Mouse (Mus musculus) forebrain, embryonic 15.5 days (tissue): ENCODE data around the gene Brd3. TPM values are rescaled to one million over a fixed set of nuclear protein-coding genes. Genes with fewer than 3 reads are reported as not detected.

Experiments
- ATAC-seq: fragments of 200-750 bp; cut with Nextera tagmentation; replicated peaks from 2 replicates; pipeline ENCODE4 v1.8.0; 2017; ENCODE audit warnings: mild to moderate bottlenecking, moderate TSS enrichment, moderate library complexity
- H3K27ac ChIP-seq: fragments of 300-500 bp; sonication (generic); replicated peaks from 2 replicates; pipeline ENCODE4 v1.5.1; 2015; ENCODE audit warnings: mild to moderate bottlenecking, inconsistent platforms
- H3K27me3 ChIP-seq: fragments of 300-500 bp; sonication (generic); 2 replicates; pipeline ENCODE4 v1.6.1; 2015; ENCODE audit warnings: inconsistent platforms
- H3K36me3 ChIP-seq: fragments of 300-500 bp; sonication (generic); 2 replicates; pipeline ENCODE4 v1.6.1; 2015; ENCODE audit warnings: mild to moderate bottlenecking, inconsistent platforms
- H3K4me1 ChIP-seq: fragments of 300-500 bp; sonication (generic); 2 replicates; pipeline ENCODE4 v1.6.1; 2015; ENCODE audit warnings: inconsistent platforms
- H3K4me2 ChIP-seq: fragments of 300-500 bp; sonication (generic); replicated peaks from 2 replicates; pipeline ENCODE4 v1.6.1; 2015; ENCODE audit warnings: mild to moderate bottlenecking, inconsistent platforms
- H3K4me3 ChIP-seq: fragments of 300-500 bp; sonication (generic); 2 replicates; pipeline ENCODE4 v1.5.1; 2015; ENCODE audit warnings: mild to moderate bottlenecking, inconsistent platforms
- H3K9ac ChIP-seq: fragments of 300-500 bp; sonication (generic); replicated peaks from 2 replicates; pipeline ENCODE4 v1.6.1; 2015; ENCODE audit warnings: mild to moderate bottlenecking, inconsistent platforms
- H3K9me3 ChIP-seq: fragments of 300-500 bp; sonication (generic); 2 replicates; pipeline ENCODE4 v1.6.1; 2016; ENCODE audit warnings: inconsistent platforms
- WGBS: fragments of 180-500 bp; shearing (Covaris S2); methylation state at CpG from one replicate; pipeline ENCODE4 v1.1.7; 2015; ENCODE audit warnings: mixed read lengths; 5-methylcytosine and 5-hydroxymethylcytosine counted together
- polyA plus RNA-seq: library from polyadenylated mRNA; unstranded; fragments of >200 nt; fragmentation: Nextera tagmentation; extraction: Ambion mirVana; gene quantifications from 2 replicates; pipeline ENCODE4 v1.2.1, GENCODE M21; 2015

Brd3 gene
- polyA plus RNA-seq, 1 experiment from 2014 or later: 142 TPM

DNA sequence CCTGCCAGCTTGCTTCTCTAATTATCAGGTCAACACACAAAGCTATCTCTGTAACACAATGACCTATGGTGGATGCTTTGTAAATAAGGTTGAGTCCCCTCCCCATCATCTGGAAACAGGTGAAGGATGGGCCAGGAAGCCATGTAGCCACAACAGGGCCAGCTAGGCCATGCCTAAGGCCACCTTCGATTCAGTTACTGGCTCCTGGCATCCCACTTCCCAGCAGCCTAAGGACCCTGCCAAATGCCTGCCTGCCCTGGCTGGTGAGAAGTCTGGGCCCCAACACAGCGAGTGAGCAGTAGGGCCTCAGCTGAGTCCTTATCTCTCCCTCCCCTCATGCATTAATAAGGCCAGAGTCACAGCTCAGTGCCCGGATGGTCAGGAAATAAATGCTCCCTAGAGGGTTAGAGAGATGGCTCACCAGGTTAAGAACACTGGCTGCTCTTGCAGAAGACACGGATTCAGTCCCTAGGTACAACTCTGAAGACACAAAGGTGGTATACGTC lies 89.8 kb downstream of the Brd3 start:
- H3K4me1 ChIP-seq: peaks cover 61% of the 10 kb centered on the region
- H3K9me3 ChIP-seq: no peaks in the 10 kb centered on the region
- WGBS: 69% methylated on average over 5 of the region's 5 CpGs
- no peak overlapping the region for H3K4me3 ChIP-seq
- H3K9ac ChIP-seq: no peak overlapping the region
- no peaks in the 10 kb centered on the region for H3K27me3 ChIP-seq
- no peak overlapping the region for H3K4me2 ChIP-seq
- H3K36me3 ChIP-seq: no peaks in the 10 kb centered on the region
- no peak for ATAC-seq
- no peak overlapping the region for H3K27ac ChIP-seq

DNA sequence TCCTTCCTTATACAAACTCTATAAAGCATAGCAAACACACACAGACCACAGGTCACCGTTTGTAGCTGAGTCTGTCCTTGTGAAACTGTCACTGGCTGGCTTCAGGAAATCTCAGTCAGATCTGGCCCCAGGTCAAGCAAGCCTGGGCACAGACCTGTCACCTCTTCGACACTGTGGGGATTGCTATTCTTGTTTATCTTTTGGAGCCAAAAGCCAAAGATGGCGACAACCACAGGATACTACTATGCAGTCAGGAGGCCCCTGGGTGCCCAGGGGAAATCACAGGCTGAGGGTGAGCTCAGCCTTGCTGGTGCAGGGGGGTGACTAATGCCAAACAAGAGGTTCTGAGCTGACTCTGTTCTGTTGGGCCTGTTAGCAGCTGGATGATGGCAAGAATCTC lies 91.0 kb downstream of the Brd3 start:
- no peak for ATAC-seq
- 65% methylated on average over 3 of the region's 3 CpGs for WGBS

DNA sequence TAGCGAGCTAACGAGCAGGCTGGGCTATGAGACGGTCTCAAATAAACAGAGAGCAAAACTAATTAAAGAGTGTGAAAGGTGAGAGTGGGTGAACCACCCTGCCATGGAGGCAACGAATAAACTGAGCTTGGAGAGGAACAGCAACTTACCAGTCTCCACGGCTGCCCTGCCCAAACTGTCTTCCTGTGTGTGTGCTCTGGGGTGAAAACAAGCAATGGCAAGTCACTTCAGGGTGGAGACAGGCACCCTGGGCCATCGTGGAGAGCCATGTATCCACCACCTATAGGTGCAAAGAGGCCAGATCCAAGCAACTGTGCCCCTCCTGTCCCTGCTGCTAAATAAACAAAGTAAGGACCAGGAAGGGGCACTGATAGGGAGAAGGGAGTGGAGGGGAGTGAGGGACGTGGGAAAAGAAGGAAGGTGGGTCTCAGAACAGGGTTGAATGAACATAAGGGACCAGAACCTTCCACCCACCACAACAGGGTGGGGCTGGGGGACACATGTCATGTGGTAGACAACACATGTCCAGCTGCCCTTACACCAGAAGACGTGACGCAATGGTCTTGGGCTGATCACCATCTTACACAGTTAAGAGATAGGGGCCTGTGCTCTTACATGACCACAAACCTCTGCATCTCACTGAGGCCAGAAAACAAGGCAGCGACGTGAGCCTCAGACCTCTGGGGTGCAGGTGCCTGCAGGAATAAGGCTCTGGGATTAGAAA lies 92.2 kb downstream of the Brd3 start:
- H3K9me3 ChIP-seq: no peaks in the 10 kb centered on the region
- no peak for ATAC-seq
- 60% methylated on average over 11 of the region's 11 CpGs for WGBS
- no peaks in the 10 kb centered on the region for H3K36me3 ChIP-seq
- H3K27me3 ChIP-seq: no peaks in the 10 kb centered on the region
- H3K27ac ChIP-seq: peak overlapping the region; percentile 47
- no peak overlapping the region for H3K4me2 ChIP-seq
- H3K4me3 ChIP-seq: no peak overlapping the region
- H3K4me1 ChIP-seq: peaks cover 65% of the 10 kb centered on the region
- no peak overlapping the region for H3K9ac ChIP-seq

More for the DNA sequence above, 91.0 kb downstream of the Brd3 start:
- Histone ChIP-seq H3K9ac (no peak overlapping the region), H3K4me1 (peaks cover 63% of the 10 kb centered on the region), H3K4me2 (no peak overlapping the region), H3K36me3 (no peaks in the 10 kb centered on the region), H3K9me3 (no peaks in the 10 kb centered on the region), H3K27ac (no peak overlapping the region), H3K27me3 (no peaks in the 10 kb centered on the region), H3K4me3 (no peak overlapping the region)

DNA sequence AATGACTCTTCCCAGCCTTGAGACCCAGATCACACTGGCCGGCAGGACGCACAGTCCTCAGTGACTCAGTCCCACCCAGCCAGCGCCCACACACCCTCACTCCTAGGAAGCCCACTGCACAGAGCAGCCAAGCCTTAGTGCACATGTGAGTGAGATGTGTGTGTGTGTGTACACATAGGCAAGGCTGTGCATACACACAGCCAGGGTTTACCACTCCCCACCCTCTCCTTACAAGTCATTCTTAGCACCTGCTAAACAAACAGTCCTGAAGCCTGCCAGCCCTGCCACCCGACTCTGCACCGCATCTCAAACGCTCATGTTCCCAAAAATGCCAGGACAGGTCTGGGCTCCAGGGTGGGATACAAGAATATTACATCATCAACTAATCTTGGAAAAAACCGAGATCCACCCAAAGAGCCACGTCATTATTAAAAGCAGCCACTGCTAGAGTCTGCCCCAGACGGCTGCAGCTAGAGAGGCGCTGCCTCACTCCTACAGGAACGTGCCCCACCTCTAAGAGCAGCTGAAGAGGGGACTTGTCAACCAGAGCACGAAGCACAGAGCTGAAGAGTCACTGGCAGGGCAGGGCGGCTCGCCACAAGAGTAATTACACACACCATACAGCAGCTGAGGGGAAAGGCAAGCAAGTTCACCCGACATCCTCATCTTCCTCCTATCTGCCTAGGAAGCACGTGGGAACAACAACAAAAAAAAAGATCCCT lies 93.4 kb downstream of the Brd3 start:
- no peaks in the 10 kb centered on the region for H3K36me3 ChIP-seq
- H3K27ac ChIP-seq: peak overlapping the region; percentile 47
- peak; percentile 64 for ATAC-seq
- no peaks in the 10 kb centered on the region for H3K27me3 ChIP-seq
- no peak overlapping the region for H3K9ac ChIP-seq
- peak overlapping the region; percentile 27 for H3K4me2 ChIP-seq
- 7% methylated on average over 16 of the region's 16 CpGs for WGBS
- H3K4me3 ChIP-seq: no peak overlapping the region
- H3K4me1 ChIP-seq: peaks cover 60% of the 10 kb centered on the region
- no peaks in the 10 kb centered on the region for H3K9me3 ChIP-seq

DNA sequence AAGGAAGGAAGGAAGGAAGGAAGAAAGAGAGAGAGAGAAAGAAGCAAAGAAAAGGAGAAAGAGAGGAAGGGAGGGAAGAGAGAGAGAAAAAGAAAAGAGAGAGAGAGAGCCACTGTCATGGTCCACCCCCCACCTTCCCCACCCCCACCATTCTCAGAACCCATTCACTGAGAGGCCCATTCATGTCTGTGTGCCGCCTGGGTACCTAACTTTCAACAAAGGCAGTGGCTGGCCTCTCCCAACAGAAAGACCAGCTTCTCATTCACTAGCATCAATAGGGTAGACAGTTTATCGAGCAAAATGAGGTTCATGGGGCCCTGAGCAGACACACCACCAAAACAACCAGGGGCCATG lies 93.9 kb downstream of the Brd3 start:
- no peaks in the 10 kb centered on the region for H3K36me3 ChIP-seq
- no peaks in the 10 kb centered on the region for H3K9me3 ChIP-seq
- H3K9ac ChIP-seq: no peak overlapping the region
- H3K4me3 ChIP-seq: no peak overlapping the region
- no peak overlapping the region for H3K4me2 ChIP-seq
- 6% methylated on average over 2 of the region's 2 CpGs for WGBS
- H3K4me1 ChIP-seq: peaks cover 56% of the 10 kb centered on the region
- ATAC-seq: no peak
- no peaks in the 10 kb centered on the region for H3K27me3 ChIP-seq
- peak overlapping the region; percentile 47 for H3K27ac ChIP-seq

DNA sequence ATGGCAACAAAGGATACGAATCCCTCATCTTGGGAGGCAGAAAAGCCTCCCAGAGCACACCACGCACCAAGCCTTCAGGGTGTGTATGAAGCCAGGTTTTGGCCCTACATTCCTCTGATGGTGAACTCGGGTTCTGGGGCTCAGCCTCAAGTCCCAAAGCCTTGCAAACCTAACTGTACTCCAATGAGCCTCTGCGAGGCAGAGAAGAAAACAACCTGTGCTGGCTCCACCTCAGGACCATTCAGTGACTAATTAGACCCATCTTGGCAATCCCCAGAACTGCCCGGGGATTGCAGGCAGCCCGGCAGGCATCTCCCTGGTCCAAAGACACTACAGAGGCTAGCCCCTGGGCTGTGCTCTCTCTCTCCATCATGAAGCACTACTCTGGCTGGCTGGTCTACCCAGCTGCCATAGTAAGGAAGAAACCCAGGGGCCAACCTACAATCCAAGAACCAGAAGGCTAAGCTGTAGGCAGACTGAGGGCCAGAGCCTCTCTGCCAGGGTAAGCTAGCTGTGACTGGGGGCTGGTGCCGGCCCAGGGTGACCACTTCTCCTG lies 95.1 kb downstream of the Brd3 start:
- no peak for ATAC-seq

DNA sequence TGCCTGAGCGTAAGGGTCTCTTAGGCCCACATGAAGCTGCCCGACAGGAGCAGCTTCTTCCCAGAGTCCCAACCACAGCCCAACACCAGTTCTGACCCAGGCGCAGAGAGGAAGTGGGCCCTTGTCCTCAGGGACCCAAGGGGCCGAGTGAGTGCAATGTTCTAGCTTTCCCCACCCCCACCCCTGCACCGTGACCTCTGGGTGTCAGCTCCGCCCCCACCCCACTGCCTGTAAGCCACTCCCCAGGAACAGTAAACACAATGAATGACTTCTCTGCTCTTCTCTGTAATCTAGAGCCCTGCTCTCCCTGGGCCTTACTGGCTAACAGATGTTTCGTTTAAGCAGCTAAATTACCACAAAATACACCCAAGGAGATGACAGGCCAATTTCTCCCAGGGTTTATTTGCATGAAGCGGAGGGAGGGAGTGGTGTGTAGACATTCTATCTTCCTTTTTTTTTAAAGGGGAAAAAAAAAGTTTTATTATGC lies 95.7 kb downstream of the Brd3 start:
- H3K9me3 ChIP-seq: no peaks in the 10 kb centered on the region
- no peak; the same call in 1 of the 2 replicates for ATAC-seq
- no peaks in the 10 kb centered on the region for H3K27me3 ChIP-seq
- H3K4me1 ChIP-seq: peaks cover 55% of the 10 kb centered on the region
- H3K4me3 ChIP-seq: no peak overlapping the region
- peak overlapping the region; percentile 82 for H3K27ac ChIP-seq
- no peak overlapping the region for H3K4me2 ChIP-seq
- H3K36me3 ChIP-seq: no peaks in the 10 kb centered on the region
- H3K9ac ChIP-seq: no peak overlapping the region
- WGBS: 25% methylated on average over 8 of the region's 8 CpGs

More for the DNA sequence above, 95.1 kb downstream of the Brd3 start:
- Histone ChIP-seq H3K9me3 (no peaks in the 10 kb centered on the region), H3K27ac (peak overlapping the region; percentile 82), H3K27me3 (no peaks in the 10 kb centered on the region), H3K4me3 (no peak overlapping the region), H3K9ac (no peak overlapping the region), H3K4me1 (peaks cover 55% of the 10 kb centered on the region), H3K36me3 (no peaks in the 10 kb centered on the region), H3K4me2 (no peak overlapping the region)
- WGBS: 9% methylated on average over 7 of the region's 7 CpGs

DNA sequence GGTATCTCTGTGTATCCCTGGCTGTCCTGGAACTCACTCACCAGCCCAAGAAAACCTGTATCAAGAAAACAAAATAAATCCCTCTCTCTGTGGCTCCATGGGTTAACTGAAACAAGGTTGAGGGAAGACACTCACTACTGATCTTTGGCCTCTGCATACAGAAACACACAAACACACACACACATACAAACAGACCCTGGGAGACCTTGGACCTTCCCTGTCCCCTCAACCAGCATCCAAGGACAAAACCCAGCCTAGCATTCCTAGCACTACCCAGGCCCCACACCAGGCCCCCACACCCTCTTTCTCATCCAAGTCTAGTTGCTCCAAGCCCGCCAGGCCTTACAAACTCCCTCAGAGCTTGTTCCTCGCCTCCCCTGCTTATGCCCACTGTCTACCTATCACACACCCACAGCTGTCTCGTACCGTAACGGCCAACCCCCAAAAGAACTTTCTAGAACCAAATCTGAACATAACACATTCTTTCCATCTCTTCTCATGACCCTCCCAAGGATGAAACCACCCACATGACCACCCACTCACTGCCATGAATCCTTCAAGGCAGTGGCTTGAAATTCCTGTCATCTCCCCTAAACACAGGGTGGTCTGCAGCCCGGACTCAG lies 96.8 kb downstream of the Brd3 start:
- Histone ChIP-seq H3K4me1 (peaks cover 49% of the 10 kb centered on the region), H3K27ac (0 out of 2 replicates have a peak overlapping the region, but pooled peaks have one; percentile 82), H3K4me2 (no peak overlapping the region), H3K27me3 (no peaks in the 10 kb centered on the region), H3K9me3 (no peaks in the 10 kb centered on the region), H3K9ac (no peak overlapping the region), H3K36me3 (no peaks in the 10 kb centered on the region), H3K4me3 (no peak overlapping the region)
- 86% methylated on average over 6 of the region's 6 CpGs for WGBS
- ATAC-seq: no peak

DNA sequence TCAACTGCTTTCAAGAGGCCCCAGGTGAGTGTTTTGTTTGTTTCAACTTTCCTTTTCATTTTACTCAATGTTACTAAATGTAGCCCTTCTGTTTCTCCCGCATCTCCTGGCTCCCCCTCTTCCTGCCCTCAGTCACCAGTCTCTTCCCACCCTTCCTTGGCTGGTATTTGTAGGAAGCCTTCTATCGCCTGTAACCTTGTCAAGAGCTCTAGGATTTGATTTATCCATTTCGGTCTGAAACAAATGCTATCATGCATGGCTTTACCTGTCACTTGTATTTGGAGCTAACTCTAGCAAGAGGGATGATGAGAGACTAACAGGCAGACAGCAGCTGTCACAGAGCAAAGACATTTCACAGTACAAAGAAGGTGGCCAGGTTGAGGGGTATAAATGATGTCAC lies 99.3 kb downstream of the Brd3 start:
- no peak overlapping the region for H3K9ac ChIP-seq
- H3K4me2 ChIP-seq: no peak overlapping the region
- H3K4me3 ChIP-seq: no peak overlapping the region
- H3K27ac ChIP-seq: no peak overlapping the region
- ATAC-seq: no peak
- WGBS: 82% methylated on average over 3 of the region's 3 CpGs
- peaks cover 28% of the 10 kb centered on the region for H3K4me1 ChIP-seq
- H3K36me3 ChIP-seq: no peaks in the 10 kb centered on the region
- no peaks in the 10 kb centered on the region for H3K9me3 ChIP-seq
- H3K27me3 ChIP-seq: no peaks in the 10 kb centered on the region

DNA sequence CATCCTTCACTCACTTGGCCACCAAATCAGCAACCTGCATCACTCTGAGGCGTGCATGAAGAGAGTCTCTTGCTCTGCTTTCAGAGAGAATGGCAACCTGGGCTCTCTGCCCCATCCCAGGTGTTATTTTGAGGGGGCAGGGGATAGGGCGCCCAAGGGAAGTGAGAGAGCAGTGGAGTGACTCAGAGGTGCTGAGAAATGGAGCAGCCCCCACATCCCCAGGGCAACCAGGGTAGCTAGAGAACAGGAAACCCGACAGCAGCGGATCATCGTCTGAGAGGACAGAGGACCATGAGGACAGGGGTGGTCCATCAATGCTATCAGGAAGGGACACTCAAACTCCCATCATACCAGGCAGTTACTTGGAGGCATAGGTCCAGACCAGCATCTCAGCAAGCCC lies 100.5 kb downstream of the Brd3 start:
- H3K4me1 ChIP-seq: peaks cover 16% of the 10 kb centered on the region
- WGBS: 92% methylated on average over 5 of the region's 5 CpGs
- H3K9ac ChIP-seq: no peak overlapping the region
- H3K27ac ChIP-seq: no peak overlapping the region
- no peaks in the 10 kb centered on the region for H3K36me3 ChIP-seq
- no peaks in the 10 kb centered on the region for H3K9me3 ChIP-seq
- no peak overlapping the region for H3K4me2 ChIP-seq
- H3K4me3 ChIP-seq: no peak overlapping the region
- no peaks in the 10 kb centered on the region for H3K27me3 ChIP-seq
- ATAC-seq: no peak

DNA sequence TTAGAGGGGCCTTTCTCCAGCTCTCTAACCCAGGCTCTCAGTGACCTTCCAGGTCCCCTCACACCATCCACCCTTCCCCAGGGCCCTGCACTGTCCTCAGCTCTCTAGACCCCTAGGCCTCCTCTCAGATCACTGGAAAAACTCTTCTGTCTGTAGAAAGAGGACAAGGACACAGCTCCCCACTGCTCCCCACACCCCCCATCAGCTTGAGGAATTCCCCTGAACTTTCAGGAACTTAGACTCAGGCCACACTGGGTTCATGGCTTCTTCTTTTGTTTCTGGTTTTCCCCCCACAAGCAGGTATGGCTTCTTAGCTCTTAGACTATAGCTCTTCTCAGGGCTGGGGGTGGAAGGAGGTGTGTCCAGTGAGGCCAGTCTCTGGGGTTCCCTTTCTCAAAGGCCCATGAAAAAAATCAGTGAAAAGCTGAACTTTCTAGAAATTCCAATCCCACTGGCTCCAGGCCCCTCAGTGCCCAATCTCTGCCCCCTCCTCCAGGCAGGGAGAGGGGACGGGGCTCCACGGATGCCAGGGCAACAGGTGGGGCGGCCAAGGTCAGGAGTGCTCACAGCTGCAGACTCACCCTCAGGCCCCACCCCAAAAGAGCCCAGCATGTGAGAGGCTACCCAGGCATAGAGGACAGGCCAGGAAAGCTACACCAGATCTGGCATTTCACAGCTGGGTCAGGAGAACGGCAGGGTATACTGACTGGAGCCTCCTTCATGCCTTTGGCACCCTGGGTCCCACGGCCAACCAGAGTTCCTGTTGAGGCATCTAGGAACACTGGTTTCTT lies 102.2 kb downstream of the Brd3 start:
- H3K9me3 ChIP-seq: no peaks in the 10 kb centered on the region
- peaks cover 2% of the 10 kb centered on the region; the same call in 1 of the 2 replicates for H3K4me1 ChIP-seq
- no peak overlapping the region for H3K4me2 ChIP-seq
- no peak overlapping the region for H3K27ac ChIP-seq
- WGBS: 68% methylated on average over 5 of the region's 5 CpGs
- H3K36me3 ChIP-seq: no peaks in the 10 kb centered on the region
- H3K4me3 ChIP-seq: no peak overlapping the region
- no peaks in the 10 kb centered on the region for H3K27me3 ChIP-seq
- ATAC-seq: no peak
- no peak overlapping the region for H3K9ac ChIP-seq
